Comparison of ENCODE assay signal across 9 mouse cellular contexts in genomic region chr19:46887811-46888527, GRCm38 (mm10).
DNase-seq lines count a peak whose midpoint lies in the region; ATAC-seq and TF ChIP-seq lines count a peak whose summit lies in the region.
"Had no signal": no experiment of that assay in that cellular context is flagged by ENCODE, and none has a peak within 500 bp of the region (broad histone marks: within the 10 kb centered on the region; RNA-seq: fewer than 3 reads in every experiment).

No protein-coding gene starts in this region.

- ATAC-seq in hematopoietic stem cell, adult 5-6 weeks (replicated peaks in 1 of 2; ENCODE audit: insufficient read depth in 1 of 2, low FRiP score in 2 of 2, low TSS enrichment in 1 of 2, low read depth in 1 of 2, poor library complexity in 2 of 2, severe bottlenecking in 2 of 2) = peak; percentile 92 to 94

- peak; percentile 97 to 99 for TF ChIP-seq EP300 in MEL (IDR thresholded peaks at IDR 0.05; ENCODE audit: low read depth in 1 of 2, low read length in 2 of 2)

- peak in 1 of 2 experiments; percentile 52; a peak in 1 of 4 replicates for TF ChIP-seq POLR2A in MEL (IDR thresholded peaks at IDR 0.05; ENCODE audit: control insufficient read depth in 1 of 2, insufficient read depth in 1 of 2, low read depth in 1 of 2, low read length in 2 of 2, poor library complexity in 1 of 2)

- peak; percentile 89 for DNase-seq in heart, adult 11 months
- DNase-seq in heart, postnatal 25 days (ENCODE audit: low spot score) = no peak
- DNase-seq in MEL (ENCODE audit: low read depth, low spot score) = peak; percentile 97
- peak; percentile 52 for DNase-seq in splenic B cell, adult 2 months (ENCODE audit: low read depth, low spot score)
- no peak for DNase-seq in kidney, adult 8-10 months
- DNase-seq in right cerebral cortex, postnatal 36 days (ENCODE audit: low spot score in 2 of 2) = no peak
- no peak for DNase-seq in kidney, postnatal 14 days

- peaks cover 14 to 31% of the 10 kb centered on the region in 2 experiments for H3K4me1 ChIP-seq in MEL (ENCODE audit: control insufficient read depth in 1 of 2, insufficient read depth in 2 of 2, low read length in 2 of 2)
- H3K4me1 ChIP-seq: forebrain, embryonic 12.5 days had no signal

- peak overlapping the region in 1 of 2 experiments; percentile 5; a peak in 3 of 4 replicates for H3K4me3 ChIP-seq in MEL (ENCODE audit: control insufficient read depth in 1 of 2, insufficient read depth in 1 of 2, low read depth in 2 of 2, low read length in 2 of 2)
- H3K4me3 ChIP-seq: forebrain, embryonic 12.5 days had no signal

- no peaks in the 10 kb centered on the region for H3K9me3 ChIP-seq in MEL (replicated peaks; ENCODE audit: insufficient read depth, low read length)
- H3K9me3 ChIP-seq: forebrain, embryonic 12.5 days had no signal

- no peak for TF ChIP-seq CTCF in MEL (IDR thresholded peaks at IDR 0.05 in 2 of 3, conservative IDR thresholded peaks at IDR 0.05 in 1 of 3; ENCODE audit: control insufficient read depth in 1 of 3, insufficient read depth in 1 of 3, low read depth in 2 of 3, low read length in 3 of 3, poor library complexity in 1 of 3, severe bottlenecking in 1 of 3)

- peak overlapping the region; percentile 13 for H3K9ac ChIP-seq in MEL (ENCODE audit: control insufficient read depth, low read depth, low read length, poor library complexity, severe bottlenecking)
- H3K9ac ChIP-seq: forebrain, embryonic 12.5 days had no signal

- no peaks in the 10 kb centered on the region for H3K27me3 ChIP-seq in MEL (ENCODE audit: control insufficient read depth in 1 of 2, insufficient read depth in 2 of 2, low read length in 2 of 2)
- no peaks in the 10 kb centered on the region for H3K27me3 ChIP-seq in splenic B cell, adult 2 months (ENCODE audit: control insufficient read depth, insufficient read depth, low read length, poor library complexity, severe bottlenecking)
- H3K27me3 ChIP-seq: forebrain, embryonic 12.5 days had no signal

- H3K79me2 ChIP-seq in MEL (ENCODE audit: control insufficient read depth, insufficient read depth, low read length, poor library complexity) = no peaks in the 10 kb centered on the region

- peaks cover 28% of the 10 kb centered on the region in 2 experiments for H3K36me3 ChIP-seq in MEL (ENCODE audit: control insufficient read depth in 1 of 2, insufficient read depth in 2 of 2, low read length in 2 of 2)
- peaks cover 4% of the 10 kb centered on the region for H3K36me3 ChIP-seq in splenic B cell, adult 2 months (ENCODE audit: control insufficient read depth, insufficient read depth, low read length, poor library complexity, severe bottlenecking)

- peak overlapping the region; percentile 83 for H3K27ac ChIP-seq in MEL (ENCODE audit: control insufficient read depth, low read depth, low read length)
- H3K27ac ChIP-seq: forebrain, embryonic 12.5 days had no signal

- intact Hi-C loops in heart, postnatal 25 days (cut with DNase I) = loop anchor here (5.0 kb wide), 1 partner anchor 44 kb away; no protein-coding TSS in a partner anchor

- no peak; the same call in 1 of the 2 replicates for TF ChIP-seq RAD21 in MEL (IDR thresholded peaks at IDR 0.05; ENCODE audit: low read depth, low read length)

TF ChIP-seq in MEL, 35 proteins besides CTCF, POLR2A, EP300 and RAD21:
- peak; percentile 81 for TF ChIP-seq JUND (IDR thresholded peaks at IDR 0.05; ENCODE audit: low read depth, low read length)
- TF ChIP-seq USF1 (IDR thresholded peaks at IDR 0.05; ENCODE audit: low read depth, low read length) = peak; percentile 47; the same call in 1 of the 2 replicates
- peak; percentile 95 for TF ChIP-seq SIN3A (IDR thresholded peaks at IDR 0.05; ENCODE audit: low read length)
- TF ChIP-seq POLR2AphosphoS2 (IDR thresholded peaks at IDR 0.05; ENCODE audit: low read length) = 0 out of 2 replicates have a peak, but pooled peaks have one; percentile 55
- TF ChIP-seq CHD2 (IDR thresholded peaks at IDR 0.05; ENCODE audit: low read length) = no peak
- peak; percentile 83 for TF ChIP-seq MAX (IDR thresholded peaks at IDR 0.05; ENCODE audit: low read length)
- no peak for TF ChIP-seq MAZ (IDR thresholded peaks at IDR 0.05; ENCODE audit: low read depth, low read length)
- no peak for TF ChIP-seq E2F4 (IDR thresholded peaks at IDR 0.05; ENCODE audit: borderline replicate concordance, low read depth, low read length)
- TF ChIP-seq USF2 (IDR thresholded peaks at IDR 0.05; ENCODE audit: borderline replicate concordance in 1 of 2, insufficient read depth in 1 of 2, low read depth in 1 of 2, low read length in 2 of 2) = no peak
- peak; percentile 88 for TF ChIP-seq TBP (IDR thresholded peaks at IDR 0.05; ENCODE audit: low read depth, low read length)
- no peak for TF ChIP-seq NRF1 (IDR thresholded peaks at IDR 0.05; ENCODE audit: insufficient read depth, low read depth, low read length, poor library complexity, severe bottlenecking)
- TF ChIP-seq ZNF384 (IDR thresholded peaks at IDR 0.05; ENCODE audit: low read depth, low read length) = 0 out of 2 replicates have a peak, but pooled peaks have one; percentile 5
- TF ChIP-seq SMC3 (IDR thresholded peaks at IDR 0.05; ENCODE audit: low read depth, low read length) = no peak; the same call in 1 of the 2 replicates
- no peak; the same call in 1 of the 2 replicates for TF ChIP-seq MAFK (IDR thresholded peaks at IDR 0.05; ENCODE audit: borderline replicate concordance, low read depth, low read length)
- TF ChIP-seq TCF12 (IDR thresholded peaks at IDR 0.05; ENCODE audit: low read depth, low read length) = peak; percentile 98
- TF ChIP-seq CHD1 (IDR thresholded peaks at IDR 0.05; ENCODE audit: low read depth, low read length) = no peak
- peak; percentile 95 for TF ChIP-seq ETS1 (IDR thresholded peaks at IDR 0.05; ENCODE audit: low read depth, low read length)
- TF ChIP-seq NELFE (IDR thresholded peaks at IDR 0.05; ENCODE audit: low read depth, low read length) = no peak
- peak; percentile 79; the same call in 1 of the 2 replicates for TF ChIP-seq MXI1 (IDR thresholded peaks at IDR 0.05; ENCODE audit: low read depth, low read length)
- TF ChIP-seq RCOR1 (IDR thresholded peaks at IDR 0.05; ENCODE audit: low read depth, low read length) = peak; percentile 89
- peak; percentile 35; the same call in 1 of the 2 replicates for TF ChIP-seq BHLHE40 (IDR thresholded peaks at IDR 0.05; ENCODE audit: borderline replicate concordance, low read depth, low read length)
- TF ChIP-seq GATA1 (IDR thresholded peaks at IDR 0.05; ENCODE audit: low read depth, low read length) = peak; percentile 97
- peak; percentile 66; the same call in 1 of the 2 replicates for TF ChIP-seq GABPA (IDR thresholded peaks at IDR 0.05; ENCODE audit: low read depth, low read length)
- no peak for TF ChIP-seq KAT2A (conservative IDR thresholded peaks at IDR 0.05; ENCODE audit: low read depth, low read length)
- TF ChIP-seq MEF2A (IDR thresholded peaks at IDR 0.05; ENCODE audit: extremely low read depth, insufficient replicate concordance, low read depth, low read length, poor library complexity, severe bottlenecking) = no peak
- no peak for TF ChIP-seq ZC3H11A (IDR thresholded peaks at IDR 0.05; ENCODE audit: low read depth, low read length)
- TF ChIP-seq TAL1 (IDR thresholded peaks at IDR 0.05; ENCODE audit: low read length) = peak; percentile 98
- TF ChIP-seq ELF1 (IDR thresholded peaks at IDR 0.05; ENCODE audit: low read depth, low read length) = no peak
- TF ChIP-seq MYC (IDR thresholded peaks at IDR 0.05; ENCODE audit: low read depth, low read length) = peak; percentile 92
- TF ChIP-seq UBTF (IDR thresholded peaks at IDR 0.05; ENCODE audit: borderline replicate concordance, insufficient read depth, low read depth, low read length) = 0 out of 2 replicates have a peak, but pooled peaks have one; percentile 80
- TF ChIP-seq MYB (IDR thresholded peaks at IDR 0.05; ENCODE audit: low read depth, low read length) = peak; percentile 89
- peak; percentile 67; the same call in 1 of the 2 replicates for TF ChIP-seq HCFC1 (IDR thresholded peaks at IDR 0.05; ENCODE audit: low read depth, low read length)
- TF ChIP-seq ZMIZ1 (IDR thresholded peaks at IDR 0.05; ENCODE audit: low read depth, low read length) = no peak

Comparison
In these comparisons a context has a peak if more than half of its experiments do, and no peak if none do; other contexts are left out.
1. DNase-seq: peak in heart, adult 11 months (single experiment), MEL (single experiment) and splenic B cell, adult 2 months (single experiment); none in heart, postnatal 25 days (single experiment), kidney, adult 8-10 months (0 of 2), right cerebral cortex, postnatal 36 days (0 of 2) and kidney, postnatal 14 days (single experiment).